Mouse (Mus musculus) testis, adult 2 months (tissue): ENCODE measurements around the gene Nup107.

Experiments used
- CTCF ChIP-seq: fragments of 200-500 bp; IDR thresholded peaks from 2 replicates; pipeline ENCODE4 v1.5.1; 2012; ENCODE audit warnings: low read depth, mild to moderate bottlenecking, inconsistent platforms, low read length, moderate library complexity; ENCODE audit not compliant: control insufficient read depth, insufficient read depth, insufficient replicate concordance
- POLR2A ChIP-seq: fragments of 200-500 bp; IDR thresholded peaks from 2 replicates; pipeline ENCODE4 v1.6.1; 2012; ENCODE audit warnings: low read depth, mild to moderate bottlenecking, inconsistent platforms, low read length, moderate library complexity; ENCODE audit not compliant: control insufficient read depth

GRCm38 (mm10) chr10:117701034-117701829 lies 91.3 kb downstream of the Nup107 start:
- TF ChIP-seq CTCF: no peak
- no peak for TF ChIP-seq POLR2A
